Mouse (Mus musculus): ENCODE data around the gene Diras2. TPM values are rescaled to one million over a fixed set of nuclear protein-coding genes. Genes with fewer than 3 reads are reported as not detected.

Gene Diras2
- total and polyA plus RNA-seq, 2 experiments from 2014 or later, result 7.0 to 68.2 TPM

DNA sequence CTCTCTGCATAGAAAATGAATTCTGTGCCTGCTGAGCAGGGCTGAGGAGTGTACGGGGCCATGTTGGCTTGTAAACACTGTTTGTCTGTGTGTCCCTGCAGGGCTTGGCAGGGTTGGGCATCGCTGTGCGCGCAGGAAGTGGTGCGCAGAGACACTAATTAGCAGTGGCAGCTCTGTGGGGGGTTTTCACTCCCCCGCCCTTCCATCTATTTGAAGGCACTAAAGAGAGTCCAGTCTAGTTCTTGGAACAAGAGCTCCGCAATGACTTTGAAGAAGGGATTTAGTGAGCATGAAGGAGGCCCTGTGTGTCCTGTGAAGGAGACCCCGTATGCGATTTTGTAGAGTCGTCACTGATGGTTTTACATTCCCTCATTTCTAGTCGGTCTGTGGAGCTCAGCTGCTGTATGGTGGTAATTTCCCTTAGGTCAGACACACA, 73.2 kb downstream of the Diras2 start:
- Histone ChIP-seq H3K4me2 (ENCODE audit: low read depth, low read length, poor library complexity, severe bottlenecking) (peak overlapping the region; percentile 32), H3K4me3 (ENCODE audit: low read depth, low read length) (no peak overlapping the region), H3K36me3 (ENCODE audit: insufficient read depth, low read length) (no peaks in the 10 kb centered on the region), H3K27ac (ENCODE audit: low read depth, low read length) (peak overlapping the region; percentile 77), H3K9me3 (ENCODE audit: low read length) (no peaks in the 10 kb centered on the region), H3K9ac (replicated peaks; ENCODE audit: low read length, poor library complexity, severe bottlenecking) (0 out of 2 replicates have a peak overlapping the region, but pooled peaks have one; percentile 1), H3K4me1 (ENCODE audit: insufficient read depth, low read length) (no peaks in the 10 kb centered on the region), H3K27me3 (ENCODE audit: insufficient read depth, low read length) (no peaks in the 10 kb centered on the region)
- peak; percentile 94 for DNase-seq (ENCODE audit: low spot score)
- 13% methylated on average over 11 of the region's 11 CpGs for WGBS
- TF ChIP-seq CTCF (IDR thresholded peaks at IDR 0.05), result no peak
- ATAC-seq (ENCODE audit: low FRiP score), result peak; percentile 91

DNA sequence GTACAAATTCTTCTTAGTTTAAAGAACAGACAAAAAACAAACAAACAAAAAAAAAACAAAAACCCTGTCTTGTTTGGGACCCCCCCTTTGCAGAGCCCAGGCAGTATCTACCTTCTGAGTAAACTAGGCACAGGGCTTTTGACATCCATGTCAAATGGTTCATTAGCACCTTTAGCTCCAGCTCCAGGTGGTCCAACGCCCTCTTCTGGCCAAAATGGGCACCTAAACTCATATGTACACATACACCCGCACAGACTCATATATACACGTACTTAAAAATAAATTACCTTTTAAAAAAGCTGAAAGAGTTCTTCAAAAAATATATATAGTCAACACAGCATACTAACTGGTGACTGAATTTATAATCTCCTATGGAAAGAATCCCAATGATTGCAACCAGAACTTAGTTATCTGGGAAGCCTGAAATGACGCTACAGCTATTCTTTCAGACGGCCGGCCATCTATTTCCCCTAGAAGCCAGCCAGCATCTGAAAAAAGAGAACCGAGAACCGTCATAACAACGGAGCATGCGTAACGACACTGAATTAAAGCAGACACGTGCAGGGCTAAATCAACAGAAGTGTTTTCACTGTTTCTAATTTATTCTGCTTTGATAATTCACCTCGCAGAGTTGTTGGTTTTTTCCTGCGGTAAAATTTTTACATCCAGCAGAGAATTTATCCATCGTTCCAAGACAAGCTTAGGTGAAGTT, 73.7 kb downstream of the Diras2 start:
- Histone ChIP-seq H3K27me3 (ENCODE audit: insufficient read depth, low read length) (no peaks in the 10 kb centered on the region), H3K4me1 (ENCODE audit: insufficient read depth, low read length) (no peaks in the 10 kb centered on the region), H3K4me2 (ENCODE audit: low read depth, low read length, poor library complexity, severe bottlenecking) (peak overlapping the region; percentile 32), H3K4me3 (ENCODE audit: low read depth, low read length) (no peak overlapping the region), H3K9me3 (ENCODE audit: low read length) (no peaks in the 10 kb centered on the region), H3K27ac (ENCODE audit: low read depth, low read length) (peak overlapping the region; percentile 77), H3K9ac (replicated peaks; ENCODE audit: low read length, poor library complexity, severe bottlenecking) (0 out of 2 replicates have a peak overlapping the region, but pooled peaks have one; percentile 1), H3K36me3 (ENCODE audit: insufficient read depth, low read length) (no peaks in the 10 kb centered on the region)
- TF ChIP-seq CTCF (IDR thresholded peaks at IDR 0.05), result peak; percentile 40
- DNase-seq (ENCODE audit: low spot score) (peak; percentile 87), ATAC-seq (ENCODE audit: low FRiP score) (peak; percentile 74)
- WGBS, result 34% methylated on average over 15 of the region's 15 CpGs

DNA sequence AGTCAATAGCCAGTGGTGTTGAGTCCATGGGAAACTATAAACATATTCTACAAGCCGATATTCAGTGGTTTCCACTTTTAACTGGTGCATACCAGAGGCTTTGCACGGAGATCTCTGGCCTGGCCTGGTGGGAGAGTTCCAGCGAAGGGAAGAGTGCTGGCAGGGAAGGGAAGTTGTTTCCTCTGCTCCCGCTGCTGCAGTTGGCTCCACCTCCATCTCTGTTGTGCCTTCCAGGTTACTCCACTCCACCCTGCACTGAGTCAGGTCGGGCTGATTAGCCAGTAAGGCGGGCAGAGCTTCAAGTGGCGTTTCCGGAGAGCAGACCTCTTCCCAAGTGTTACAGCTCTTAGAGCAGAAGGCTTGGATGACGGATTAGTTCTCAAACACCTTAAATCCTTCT, 75.8 kb downstream of the Diras2 start:
- 57% methylated on average over 9 of the region's 9 CpGs for WGBS
- ATAC-seq (ENCODE audit: low FRiP score), result no peak

DNA sequence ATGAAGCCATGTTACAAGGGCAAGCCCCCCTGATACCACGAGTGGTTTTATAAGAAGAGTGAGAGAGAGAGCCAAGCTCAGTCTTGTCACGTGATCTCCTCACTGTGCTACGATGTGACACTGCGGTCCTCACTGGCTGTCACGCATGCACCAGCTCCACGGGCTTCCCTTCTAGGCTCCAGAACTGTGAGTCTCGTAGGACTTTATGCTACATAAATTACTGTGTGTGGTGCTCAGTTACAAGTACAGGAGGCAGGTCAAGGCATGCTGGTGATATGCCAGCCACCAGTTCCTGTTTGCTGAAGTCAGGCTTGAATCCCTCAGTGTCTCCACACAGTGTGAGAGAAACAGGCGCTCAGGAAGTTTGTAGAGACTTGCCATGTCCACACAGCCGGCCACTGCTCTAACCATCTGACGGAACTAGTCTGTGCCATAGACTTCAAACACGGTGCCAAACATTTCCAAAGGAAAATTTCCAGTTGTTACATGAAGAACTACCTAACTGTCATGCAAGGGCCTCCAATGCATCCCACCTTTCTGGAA, 76.3 kb downstream of the Diras2 start:
- H3K4me3 ChIP-seq (ENCODE audit: low read depth, low read length), result no peak overlapping the region
- no peak overlapping the region for H3K4me2 ChIP-seq (ENCODE audit: low read depth, low read length, poor library complexity, severe bottlenecking)
- no peak for TF ChIP-seq CTCF (IDR thresholded peaks at IDR 0.05)
- no peak for DNase-seq (ENCODE audit: low spot score)
- H3K9ac ChIP-seq (replicated peaks; ENCODE audit: low read length, poor library complexity, severe bottlenecking), result no peak overlapping the region
- no peaks in the 10 kb centered on the region for H3K9me3 ChIP-seq (ENCODE audit: low read length)
- WGBS, result 84% methylated on average over 11 of the region's 11 CpGs
- no peak overlapping the region for H3K27ac ChIP-seq (ENCODE audit: low read depth, low read length)
- peaks cover 3% of the 10 kb centered on the region; the same call in 1 of the 2 replicates for H3K4me1 ChIP-seq (ENCODE audit: insufficient read depth, low read length)
- H3K27me3 ChIP-seq (ENCODE audit: insufficient read depth, low read length), result no peaks in the 10 kb centered on the region
- no peaks in the 10 kb centered on the region for H3K36me3 ChIP-seq (ENCODE audit: insufficient read depth, low read length)
- no peak for ATAC-seq (ENCODE audit: low FRiP score)

More for the DNA sequence above, 75.8 kb downstream of the Diras2 start:
- Histone ChIP-seq H3K27me3 (ENCODE audit: insufficient read depth, low read length) (no peaks in the 10 kb centered on the region), H3K4me2 (ENCODE audit: low read depth, low read length, poor library complexity, severe bottlenecking) (no peak overlapping the region), H3K9me3 (ENCODE audit: low read length) (no peaks in the 10 kb centered on the region), H3K4me3 (ENCODE audit: low read depth, low read length) (no peak overlapping the region), H3K36me3 (ENCODE audit: insufficient read depth, low read length) (no peaks in the 10 kb centered on the region), H3K4me1 (ENCODE audit: insufficient read depth, low read length) (peaks cover 3% of the 10 kb centered on the region; the same call in 1 of the 2 replicates), H3K27ac (ENCODE audit: low read depth, low read length) (no peak overlapping the region), H3K9ac (replicated peaks; ENCODE audit: low read length, poor library complexity, severe bottlenecking) (no peak overlapping the region)
- TF ChIP-seq CTCF (IDR thresholded peaks at IDR 0.05), result no peak
- DNase-seq (ENCODE audit: low spot score), result no peak

Other genes starting within 250 kb of the Diras2 start
- gene Syk, start 51.9 kb upstream of the Diras2 start, total RNA-seq (2014; rRNA removed), result 2.8 and 3.1 TPM in 2 replicates
- gene Syk, start 51.9 kb upstream of the Diras2 start, polyA plus RNA-seq (2015; fragmentation: Nextera tagmentation; extraction: Ambion mirVana), result 0.90 and 0.91 TPM in 2 replicates

All from midbrain, postnatal 0 days (tissue).